Mouse (Mus musculus) urinary bladder, postnatal 10 days (tissue): Measurements from ENCODE around the gene Abhd6.

Experiments
- DNase-seq: peaks from one replicate; pipeline ENCODE4 v3.0.0; 2022; ENCODE audit warnings: low spot score

The Abhd6 gene

DNA sequence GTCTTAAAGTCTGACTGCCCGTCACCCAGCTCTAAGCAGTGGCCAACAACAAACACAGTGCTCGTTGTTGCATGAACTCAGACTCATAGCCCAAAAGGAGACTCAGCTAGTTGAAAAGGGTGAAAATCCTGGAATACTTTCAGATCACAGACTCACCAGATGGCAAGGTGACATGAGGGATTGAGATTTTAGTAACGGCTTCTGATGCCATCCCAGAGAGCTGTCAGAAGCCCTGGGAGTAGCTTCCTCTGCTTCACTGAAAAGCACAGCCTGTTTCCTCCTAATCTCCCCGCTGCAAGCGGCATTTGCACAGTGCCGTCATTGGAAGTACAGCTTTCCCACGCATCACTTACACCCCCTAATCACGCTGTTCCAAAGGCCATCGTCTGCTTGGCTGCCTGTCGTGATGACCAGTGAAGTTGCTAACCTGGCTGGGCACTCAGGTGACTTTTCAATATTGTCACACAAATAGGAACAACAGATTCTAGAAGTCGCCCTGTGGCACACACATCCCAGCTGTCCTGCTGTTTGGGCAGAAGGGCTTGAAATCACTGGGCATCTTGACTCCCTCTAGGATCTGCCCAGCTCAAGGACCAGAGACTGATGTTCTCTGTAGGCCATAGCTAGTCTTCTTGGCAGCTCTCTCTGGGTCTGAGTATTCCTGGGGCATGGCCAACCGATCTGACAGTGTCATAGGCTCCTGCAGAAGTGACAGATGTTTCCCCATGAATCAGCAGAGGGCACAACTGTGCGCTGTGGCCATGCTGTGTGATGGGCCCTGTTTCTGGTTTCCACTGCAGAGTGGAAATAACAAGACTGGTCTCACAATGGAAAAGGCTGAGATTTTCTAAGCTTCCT is 29.6 kb downstream of the Abhd6 start:
- no peak for DNase-seq

DNA sequence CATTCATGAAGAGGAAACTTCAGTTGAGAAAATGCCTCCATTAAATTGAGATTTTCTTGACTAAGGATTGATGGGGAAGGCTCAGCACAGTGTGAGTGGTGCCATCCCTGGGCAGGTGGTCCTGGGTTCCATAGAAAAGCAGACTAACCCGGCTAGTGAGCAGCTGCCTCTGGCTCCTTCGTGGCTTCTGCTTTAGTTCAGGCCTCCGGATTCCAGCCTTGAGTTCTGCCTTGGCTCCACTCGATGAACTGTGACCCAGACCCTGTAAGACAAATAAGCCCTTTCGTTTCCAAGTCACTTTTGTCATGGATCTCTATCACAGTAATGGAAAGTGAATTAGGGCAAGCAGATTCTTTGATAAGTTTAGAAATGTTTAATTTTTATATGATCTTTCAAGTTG is 31.9 kb downstream of the Abhd6 start:
- no peak for DNase-seq

DNA sequence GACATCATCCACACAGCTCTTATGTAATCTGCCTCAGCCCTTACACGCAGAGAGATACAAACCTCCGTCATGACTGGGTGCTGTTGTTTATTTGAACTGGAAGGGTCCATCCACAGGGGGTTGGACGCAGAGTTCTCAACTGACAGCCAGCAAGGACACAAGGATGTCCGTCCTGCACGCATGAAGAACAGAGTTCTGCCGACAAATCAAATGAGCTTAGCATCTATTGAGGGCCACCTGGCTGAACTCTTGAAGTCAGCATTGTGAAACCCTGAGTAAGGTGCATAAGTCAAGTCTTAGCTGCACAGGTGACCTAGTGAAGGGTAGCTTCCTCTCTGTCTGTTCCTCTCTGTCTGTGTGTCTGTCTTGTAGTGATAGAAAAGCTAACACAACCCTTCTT is 33.2 kb downstream of the Abhd6 start:
- DNase-seq, result no peak

DNA sequence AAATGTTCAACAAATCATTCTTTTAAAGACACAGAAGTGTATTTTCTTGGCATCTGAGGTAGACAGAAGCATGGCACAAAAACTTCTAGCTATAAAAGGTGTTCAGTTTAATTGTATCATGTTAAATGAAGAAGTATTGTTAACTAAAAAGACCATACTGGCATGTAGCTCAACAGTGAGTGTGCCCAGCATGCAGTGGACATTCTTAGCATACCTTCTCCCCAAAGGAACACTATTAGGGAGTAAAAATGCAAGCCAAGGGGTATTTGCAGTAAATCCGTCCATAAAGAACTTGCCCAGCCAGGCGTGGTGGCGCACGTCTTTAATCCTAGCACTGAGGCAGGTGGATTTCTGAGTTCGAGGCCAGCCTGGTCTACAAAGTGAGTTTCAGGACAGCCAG is 33.7 kb downstream of the Abhd6 start:
- no peak for DNase-seq

DNA sequence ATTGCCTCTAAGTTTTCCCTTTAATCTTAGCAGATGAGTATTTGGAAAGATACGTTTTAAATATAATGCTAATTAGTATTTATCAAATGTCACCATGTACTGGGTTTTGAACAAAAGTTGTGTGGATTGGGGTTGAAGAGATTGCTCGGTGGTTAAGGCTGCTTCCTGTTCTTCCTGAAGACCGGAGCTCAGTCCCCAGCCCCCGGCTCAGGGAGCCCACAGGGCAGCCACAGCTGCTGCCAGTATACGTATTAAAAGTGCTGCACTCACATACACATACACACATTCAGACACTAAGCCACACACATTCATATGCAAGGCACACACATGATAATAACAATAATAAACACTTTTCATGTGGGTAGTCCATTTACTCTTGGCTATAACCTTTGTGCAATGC is 35.4 kb downstream of the Abhd6 start:
- no peak for DNase-seq

DNA sequence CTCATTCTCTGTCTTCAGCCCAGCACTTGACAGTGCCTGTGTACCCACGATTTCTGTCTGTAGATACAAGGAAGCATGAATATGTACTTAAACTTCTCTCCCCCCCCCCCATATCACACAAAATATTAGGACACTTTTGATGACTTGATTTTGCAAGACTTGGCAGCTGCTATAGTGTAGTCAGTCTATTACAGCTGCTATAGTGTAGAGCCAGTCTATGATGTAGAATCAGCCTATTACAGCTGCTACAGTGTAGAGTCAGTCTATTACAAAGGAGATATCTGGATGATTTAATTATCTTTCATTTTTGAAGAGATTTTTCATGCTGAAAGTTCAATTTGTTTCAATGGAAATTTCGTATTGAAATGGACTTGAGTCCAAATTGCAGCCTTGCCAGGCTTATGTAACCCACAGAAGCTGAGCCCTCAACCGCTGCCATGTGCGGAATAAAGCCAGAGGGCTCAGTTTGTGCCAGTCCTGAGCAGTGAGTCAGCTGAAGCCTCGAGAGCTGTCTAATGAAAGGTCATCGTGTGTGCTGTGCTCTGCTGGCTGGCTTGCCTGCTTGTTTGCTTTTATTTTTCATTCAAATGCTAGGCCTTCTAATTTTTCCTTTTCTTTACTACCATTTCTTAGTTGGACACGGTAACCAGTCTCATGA is 36.2 kb downstream of the Abhd6 start:
- DNase-seq, result no peak

DNA sequence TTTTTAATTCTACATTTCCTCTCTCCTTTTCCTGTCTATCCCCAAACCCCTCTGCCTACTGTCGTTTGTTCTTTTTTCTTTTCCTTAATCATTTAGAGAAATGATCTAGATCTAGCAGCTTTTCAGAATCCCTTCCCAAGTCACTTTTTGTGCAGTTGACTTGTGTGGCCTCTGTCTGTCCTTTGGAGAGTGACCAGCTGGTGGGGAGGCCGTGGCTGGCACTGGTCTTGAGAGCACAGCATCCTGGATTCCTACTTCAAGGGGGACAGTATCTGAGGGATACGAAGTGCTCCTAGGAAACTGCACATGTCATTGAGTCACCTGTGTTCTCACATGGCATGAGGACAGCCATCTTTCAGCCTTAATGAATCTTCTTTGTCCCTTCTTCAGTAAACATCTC is 37.5 kb downstream of the Abhd6 start:
- DNase-seq, result no peak

DNA sequence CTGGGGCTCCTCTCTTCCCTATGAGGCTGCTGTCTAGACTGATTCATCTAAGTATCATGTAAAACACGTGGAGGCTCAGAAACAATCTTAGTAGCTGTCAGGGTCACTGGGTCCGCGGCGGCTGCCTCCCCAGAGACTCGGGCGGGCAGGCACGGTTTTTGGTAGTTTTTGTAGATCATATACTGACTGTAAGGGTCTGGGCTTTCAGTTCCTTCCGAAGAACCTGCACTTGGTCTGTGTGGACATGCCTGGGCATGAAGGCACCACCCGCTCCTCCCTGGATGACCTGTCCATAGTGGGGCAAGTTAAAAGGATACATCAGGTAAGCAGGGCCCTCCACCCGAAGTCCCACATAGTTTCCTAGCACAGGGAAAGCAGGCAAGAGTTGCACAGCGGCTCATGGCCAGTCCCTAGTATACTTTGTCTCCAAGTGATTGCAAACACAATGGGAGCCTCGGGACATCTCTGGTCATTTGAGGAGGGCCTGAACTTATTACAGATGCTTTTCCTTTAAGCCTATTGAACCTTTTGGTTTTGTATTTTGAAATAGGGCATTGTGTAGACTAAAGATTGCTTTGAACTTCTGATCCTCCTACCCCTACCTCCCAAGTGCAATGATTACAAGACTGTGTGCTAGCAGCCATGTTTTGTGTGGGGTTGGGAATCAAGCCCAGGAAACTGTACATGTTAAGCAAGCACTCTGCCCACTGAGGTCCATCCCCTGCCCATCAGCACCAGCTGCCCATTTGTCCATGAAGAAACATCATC is 38.4 kb downstream of the Abhd6 start:
- DNase-seq, result no peak

DNA sequence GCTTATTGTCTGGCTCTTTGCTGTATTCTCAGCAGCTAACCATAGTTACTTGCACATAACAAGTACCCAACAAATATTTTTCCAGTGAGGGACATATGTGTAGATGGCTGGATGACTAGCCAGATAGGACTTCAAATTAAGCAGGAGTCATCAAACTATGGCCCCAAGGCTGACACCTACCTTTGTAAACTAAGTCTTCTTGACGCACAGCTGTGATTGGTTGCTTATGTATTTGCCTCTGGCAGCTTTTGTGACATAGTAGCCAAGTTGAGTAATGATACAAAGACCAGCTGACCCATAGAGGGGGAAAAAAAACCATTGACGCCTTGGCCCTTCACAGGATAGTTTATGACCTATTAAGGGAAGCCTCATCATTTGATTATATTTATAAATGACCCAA is 39.4 kb downstream of the Abhd6 start:
- DNase-seq, result no peak

DNA sequence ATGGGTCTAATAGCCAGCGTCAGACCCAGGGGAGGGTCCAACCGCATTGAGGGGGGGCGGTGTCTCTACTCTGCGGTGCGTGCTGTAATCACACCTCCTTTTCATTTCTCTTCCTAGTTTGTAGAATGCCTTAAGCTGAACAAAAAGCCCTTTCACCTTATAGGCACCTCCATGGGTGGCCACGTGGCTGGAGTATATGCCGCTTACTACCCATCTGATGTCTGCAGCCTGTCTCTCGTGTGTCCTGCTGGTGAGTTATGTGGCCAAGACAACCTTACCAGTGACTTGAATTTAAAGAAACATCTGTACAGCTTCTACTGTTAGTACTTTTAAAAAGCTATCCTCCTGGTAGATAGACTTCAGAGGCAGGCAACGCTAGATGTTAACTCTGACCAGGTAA is 39.9 kb downstream of the Abhd6 start:
- DNase-seq, result no peak

DNA sequence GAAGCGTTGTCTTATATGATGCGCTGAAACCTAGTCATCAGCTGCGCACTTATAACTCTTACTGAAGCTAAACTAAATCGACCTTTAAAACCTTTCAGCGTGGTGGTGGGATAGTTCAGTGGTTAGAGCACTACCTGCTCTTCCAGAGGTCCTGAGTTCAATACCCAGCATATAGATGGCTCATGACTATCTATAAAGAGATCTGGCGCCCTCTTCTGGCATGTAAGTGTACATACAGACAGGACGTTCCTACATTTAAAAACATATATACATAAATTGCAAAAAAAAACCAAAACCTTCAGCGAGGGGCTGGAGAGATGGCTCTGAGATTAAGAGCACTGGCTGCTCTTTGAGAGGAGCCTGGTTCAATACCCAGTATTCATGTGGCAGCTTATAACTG is 41.6 kb downstream of the Abhd6 start:
- no peak for DNase-seq

DNA sequence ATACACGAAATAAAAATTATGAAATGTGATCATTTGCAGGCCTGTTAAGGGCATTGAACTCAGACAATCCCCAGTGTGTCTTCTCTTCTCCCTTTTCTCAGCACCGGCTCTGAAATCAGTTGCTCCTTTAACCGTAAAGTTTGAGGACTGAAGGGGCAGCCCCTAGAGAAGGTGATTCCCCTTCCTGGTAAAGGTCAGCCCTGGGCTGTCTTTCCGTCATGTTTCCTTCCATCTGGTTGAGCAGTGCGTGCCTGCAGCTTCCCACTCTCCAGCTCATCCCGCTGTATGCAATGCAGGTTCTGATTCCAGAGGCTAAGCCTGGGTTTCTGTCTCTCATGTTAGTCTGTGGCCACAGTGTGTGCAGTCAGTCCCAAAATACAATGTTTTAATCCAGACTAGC is 42.1 kb downstream of the Abhd6 start:
- DNase-seq, result no peak

DNA sequence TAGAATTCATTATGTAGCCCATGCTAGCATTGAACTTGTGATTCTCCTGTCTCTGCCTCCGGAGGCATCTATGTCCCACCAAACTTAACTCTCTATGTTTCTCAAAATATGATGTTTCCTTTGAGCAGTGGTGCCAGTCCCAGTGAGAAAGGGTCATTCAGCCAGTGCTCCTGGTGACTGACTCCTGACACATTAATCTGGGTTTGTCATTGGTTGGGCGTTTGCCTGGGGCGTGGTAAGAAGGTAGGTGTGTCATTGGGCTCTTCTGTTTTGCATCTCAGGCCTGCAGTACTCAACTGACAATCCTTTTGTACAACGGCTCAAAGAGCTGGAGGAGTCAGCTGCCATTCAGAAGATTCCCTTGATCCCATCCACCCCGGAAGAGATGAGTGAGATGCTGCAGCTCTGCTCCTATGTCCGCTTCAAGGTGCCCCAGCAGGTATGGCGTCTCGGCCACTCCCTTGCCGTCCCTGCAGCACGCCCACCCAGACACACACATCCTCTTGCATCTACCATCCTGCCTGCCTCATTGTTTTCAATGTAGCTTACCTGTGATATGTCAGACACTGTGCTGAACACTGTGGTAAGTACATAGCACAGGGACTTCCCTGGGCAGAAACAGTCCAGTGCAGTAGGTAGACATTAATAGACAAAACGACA is 42.6 kb downstream of the Abhd6 start:
- no peak for DNase-seq

DNA sequence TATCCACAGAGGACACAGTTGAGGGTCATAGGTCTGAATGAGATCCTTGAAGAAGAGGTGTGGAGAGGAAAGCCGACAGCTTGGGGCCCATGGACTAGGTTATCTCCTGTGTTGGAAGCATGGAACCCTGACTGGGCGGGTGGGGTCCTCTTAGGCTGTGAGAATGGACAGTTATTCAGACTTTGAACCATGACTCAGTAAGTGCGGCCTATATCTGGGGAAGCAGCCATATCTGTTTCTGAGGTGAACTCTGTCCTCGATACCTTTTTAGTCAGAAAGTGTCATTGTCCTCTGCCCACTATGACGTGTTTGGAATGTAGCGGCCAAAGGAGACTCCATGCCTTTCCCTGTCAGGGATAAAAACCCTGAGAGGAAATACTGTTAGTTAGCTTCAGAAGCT is 44.1 kb downstream of the Abhd6 start:
- no peak for DNase-seq

DNA sequence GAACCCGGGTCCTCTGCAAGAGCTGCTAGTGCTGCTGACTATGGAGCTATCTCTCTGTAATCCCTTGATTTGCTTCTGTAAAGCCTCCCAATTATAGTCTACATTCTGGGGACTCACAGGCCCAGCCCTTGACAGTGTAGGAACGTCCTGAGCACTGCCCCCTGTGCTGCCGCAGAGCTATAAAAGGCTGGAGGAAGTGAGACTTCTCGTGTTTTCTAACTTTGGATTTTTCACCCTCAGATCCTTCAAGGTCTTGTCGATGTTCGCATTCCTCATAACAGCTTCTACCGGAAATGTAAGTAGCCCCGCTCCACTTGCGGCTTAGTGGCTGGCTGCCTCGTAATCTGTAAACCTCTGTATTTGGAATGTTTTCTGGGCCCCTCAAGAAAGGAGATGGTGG is 46.6 kb downstream of the Abhd6 start:
- no peak for DNase-seq

DNA sequence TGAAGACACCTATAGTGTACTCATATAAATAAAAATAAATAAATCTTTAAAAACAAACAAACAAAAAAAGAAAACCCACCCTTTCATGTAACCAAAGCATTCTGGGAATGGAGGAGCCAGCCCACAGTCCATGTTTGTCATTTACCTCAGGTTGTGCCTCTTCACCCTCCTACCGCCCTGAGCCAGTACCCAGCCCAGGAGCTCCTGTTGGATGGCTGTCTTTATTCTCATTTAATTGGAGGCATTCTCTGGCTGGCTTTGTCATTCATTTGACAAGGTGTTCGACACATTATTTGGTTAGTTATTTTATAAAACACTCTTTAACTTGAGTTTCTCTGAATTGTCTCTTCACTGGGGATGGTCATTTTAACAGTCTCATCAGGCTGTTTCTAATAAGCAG is 49.2 kb downstream of the Abhd6 start:
- no peak for DNase-seq

DNA sequence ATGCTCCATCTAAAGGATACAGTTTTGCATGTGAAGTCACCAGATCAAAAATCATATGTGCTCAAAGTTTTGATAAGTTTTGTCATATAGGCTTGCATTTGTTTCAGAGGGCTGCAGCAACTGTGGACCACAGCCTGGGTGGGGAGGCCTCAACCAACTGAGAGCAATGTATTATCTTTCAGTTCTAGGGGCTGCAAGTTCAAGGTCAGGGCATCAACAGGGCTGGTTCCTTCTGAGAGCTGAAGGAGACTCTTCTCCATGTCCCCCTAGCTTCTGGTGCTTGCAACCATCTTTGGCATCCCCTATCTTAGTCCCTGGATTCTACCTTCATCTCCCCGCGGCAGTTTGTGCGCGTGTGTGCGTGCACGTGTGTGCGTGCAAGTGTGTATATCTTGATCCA is 50.0 kb downstream of the Abhd6 start:
- no peak for DNase-seq

DNA sequence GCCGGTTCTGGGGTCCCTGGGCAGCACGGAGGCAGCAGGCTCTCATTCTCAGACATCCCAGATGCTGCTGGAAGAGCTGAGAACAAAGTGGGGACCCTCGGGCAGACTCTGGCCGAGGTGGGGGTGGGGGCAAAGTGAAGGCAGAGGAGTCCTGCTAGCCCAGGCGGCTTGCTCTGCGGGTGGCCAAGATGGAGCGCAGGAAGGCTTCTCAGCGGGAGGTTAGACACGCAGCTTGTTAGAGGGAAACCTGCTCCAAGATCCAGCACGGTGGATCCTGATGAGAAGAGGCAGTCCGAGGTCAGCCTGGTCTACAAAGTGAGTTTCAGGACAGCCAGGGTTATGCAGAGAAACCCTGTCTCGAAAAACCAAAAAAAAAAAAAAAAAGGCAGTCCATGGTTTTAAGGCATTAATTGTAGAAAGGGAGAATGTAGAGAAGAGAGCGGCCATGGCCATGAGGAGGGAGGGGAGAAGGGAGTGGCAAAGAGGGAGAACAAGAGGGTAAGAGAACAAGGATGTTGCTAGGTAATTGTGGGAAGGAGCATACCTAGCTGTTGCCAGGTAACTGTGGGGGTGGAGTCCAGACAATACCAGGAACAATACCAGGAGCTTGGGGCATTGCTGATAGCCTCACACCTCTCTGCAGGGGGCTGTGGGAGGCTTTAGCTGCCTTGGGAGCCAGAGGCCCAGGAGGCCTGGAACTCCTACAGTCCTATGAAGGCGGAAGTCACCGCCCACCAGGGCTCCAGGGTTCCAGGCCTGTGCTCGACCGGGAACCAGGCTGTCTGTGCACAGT is 51.8 kb downstream of the Abhd6 start:
- DNase-seq, result no peak

DNA sequence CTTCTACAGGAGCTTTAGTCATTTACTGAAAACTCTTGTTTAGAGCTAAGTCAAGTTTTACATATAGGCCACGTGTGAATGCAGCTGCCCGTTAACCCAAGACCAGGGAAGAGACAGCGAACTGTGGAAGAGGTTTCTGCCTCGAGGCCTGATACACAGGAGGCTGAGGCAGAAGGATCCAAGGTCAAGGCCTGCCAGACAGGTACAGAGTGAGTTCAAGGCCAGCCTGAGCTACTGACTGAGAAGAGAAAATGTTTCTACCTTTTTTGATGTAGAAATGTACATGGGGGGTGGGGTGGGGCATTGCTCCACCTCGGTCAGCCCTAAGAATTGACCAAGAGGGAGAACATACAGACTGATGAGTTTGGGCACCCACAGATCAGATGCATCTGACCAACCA is 53.4 kb downstream of the Abhd6 start:
- no peak for DNase-seq

DNA sequence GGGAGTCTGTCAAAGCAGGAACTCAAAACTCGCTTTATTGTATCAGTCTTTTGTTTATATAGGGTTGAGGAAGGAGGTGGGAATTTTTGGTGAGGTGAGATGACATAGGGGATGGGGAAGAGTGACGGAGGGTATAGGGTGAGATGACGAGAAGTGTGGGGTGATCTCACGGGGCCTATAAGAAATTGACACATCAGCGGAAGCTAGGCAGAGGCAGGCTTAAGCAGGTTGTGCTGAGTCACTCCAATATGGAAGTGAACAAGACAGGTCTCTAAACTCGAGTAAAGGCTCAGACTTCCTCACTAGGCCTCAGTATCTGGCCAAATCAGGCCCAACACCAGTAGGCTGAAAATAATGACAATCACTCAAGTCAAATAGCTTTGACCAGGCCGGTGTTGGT is 57.2 kb downstream of the Abhd6 start:
- DNase-seq, result no peak

DNA sequence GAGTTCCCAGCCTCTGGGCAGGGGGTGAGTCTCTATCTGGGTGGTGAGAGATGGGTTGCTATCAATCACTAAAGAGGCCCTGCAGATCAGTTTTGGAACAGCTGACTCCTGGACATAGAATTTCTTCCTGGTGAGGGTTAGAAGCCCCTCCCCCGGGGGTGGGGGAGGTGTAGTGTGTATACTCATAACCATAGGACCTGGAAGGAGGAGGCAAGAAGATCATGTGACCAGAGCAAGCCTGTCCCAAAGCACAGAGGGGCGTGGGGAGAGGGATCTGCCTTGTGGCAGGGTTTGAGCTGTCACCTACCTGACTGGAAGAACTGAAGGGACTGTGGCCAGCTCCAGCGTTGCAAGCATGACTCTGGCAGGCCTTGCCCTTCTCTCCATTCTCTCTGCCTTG is 59.4 kb downstream of the Abhd6 start:
- no peak for DNase-seq
